Mouse (Mus musculus) layer of hippocampus, adult 6 months (tissue): ENCODE results near the gene Clca3b. TPM values are rescaled to one million over a fixed set of nuclear protein-coding genes. Genes with fewer than 3 reads are reported as not detected.

Source experiments
- long read RNA-seq, 2 experiments: library from polyadenylated mRNA; unstranded; transcript quantifications; one replicate each; pipeline ENCODE4 v2.0.0; 2019 to 2020
- polyA plus RNA-seq: library from polyadenylated mRNA; unstranded; fragments of <200 nt; fragmentation: Nextera tagmentation; gene quantifications from 2 replicates; pipeline ENCODE4 v1.2.3, GENCODE M21; 2021

The Clca3b gene
- polyA plus RNA-seq, result not detected in 2 replicates
- long read RNA-seq, experiment 1, result 0 reads
- long read RNA-seq, experiment 2, result 0 reads

GRCm38 (mm10) chr3:144849014-144849556 is at the start of gene Clca3b:
TSS of gene Clca3b (minus strand) at chr3:144849357.

DNA sequence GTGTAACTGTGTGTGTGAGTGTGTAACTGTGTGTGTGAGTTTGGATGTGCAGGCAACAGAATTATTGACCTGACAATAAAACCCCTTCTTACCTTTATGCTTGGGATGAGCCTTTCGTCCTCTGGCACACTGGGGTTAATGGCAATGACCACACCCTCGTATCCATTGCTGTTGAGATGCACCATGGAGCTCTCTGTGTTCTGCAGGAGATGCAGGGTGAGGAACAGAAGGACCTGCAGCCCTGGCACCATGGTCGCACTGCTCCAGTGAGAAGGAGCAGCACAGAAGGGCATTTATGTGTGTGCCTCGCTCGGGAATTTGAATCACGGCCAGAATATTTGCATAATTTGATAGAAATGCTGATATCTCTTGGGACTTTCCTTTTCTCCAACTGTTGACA is 29.9 kb downstream of the Clca3b start, which contains the start of gene Clca3a2:
TSS of gene Clca3a2 (minus strand) at position 276 of the 400 bp plus-strand sequence.

Other genes with a start within 250 kb of the Clca3b start
- gene Sh3glb1, start 129.0 kb downstream of the Clca3b start, polyA plus RNA-seq, result 45.2 and 52.5 TPM in 2 replicates
- gene Clca3a1, start 88.4 kb downstream of the Clca3b start, polyA plus RNA-seq, result 0.04 and 0.05 TPM in 2 replicates
- 0.14 TPM in 1 of 2 replicates, not detected in the other for gene Clca3a2, start 29.9 kb downstream of the Clca3b start, polyA plus RNA-seq
- not detected in 2 replicates for gene Clca4b, start 83.2 kb upstream of the Clca3b start, polyA plus RNA-seq
- gene Clca4a, start 125.7 kb upstream of the Clca3b start, polyA plus RNA-seq, result not detected in 2 replicates
- gene Clca1, start 183.4 kb upstream of the Clca3b start, polyA plus RNA-seq, result not detected in 2 replicates